Mouse (Mus musculus): ENCODE measurements around the gene Traf2.

Traf2 gene

DNA sequence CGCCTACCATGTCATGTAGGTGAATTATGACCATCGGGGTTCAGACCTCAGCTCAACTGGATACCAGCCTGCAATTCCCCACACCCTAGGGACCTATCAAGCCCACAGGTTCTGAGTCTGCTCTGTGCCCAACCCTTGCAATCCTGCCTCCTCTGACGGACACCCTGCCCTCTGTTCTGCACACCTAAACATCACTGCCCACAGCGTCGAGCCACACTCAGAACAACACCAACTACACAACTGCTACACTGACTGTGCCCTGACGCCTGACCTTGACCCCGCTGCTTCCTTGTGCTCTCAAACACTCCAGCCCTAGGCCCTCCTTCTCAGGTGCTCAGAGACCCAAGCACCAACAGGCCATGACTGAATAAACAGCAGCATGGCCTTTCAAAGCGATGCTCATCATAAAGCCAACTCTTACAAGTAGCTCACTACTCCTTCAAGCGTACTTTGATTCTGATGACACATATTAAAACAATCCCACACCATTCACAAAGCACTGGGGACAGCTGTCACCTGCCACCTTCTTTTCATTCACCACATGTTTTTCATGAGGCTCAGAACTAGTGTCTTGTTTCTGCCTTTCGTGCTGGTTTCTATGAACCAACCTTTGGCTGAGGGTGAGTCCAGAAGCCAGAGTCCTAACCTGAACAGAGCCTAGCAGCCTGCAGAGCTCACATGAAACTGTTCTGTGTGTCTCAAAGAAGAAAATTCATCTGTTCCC, 4.9 kb downstream of the Traf2 start:
- no peak for DNase-seq

DNA sequence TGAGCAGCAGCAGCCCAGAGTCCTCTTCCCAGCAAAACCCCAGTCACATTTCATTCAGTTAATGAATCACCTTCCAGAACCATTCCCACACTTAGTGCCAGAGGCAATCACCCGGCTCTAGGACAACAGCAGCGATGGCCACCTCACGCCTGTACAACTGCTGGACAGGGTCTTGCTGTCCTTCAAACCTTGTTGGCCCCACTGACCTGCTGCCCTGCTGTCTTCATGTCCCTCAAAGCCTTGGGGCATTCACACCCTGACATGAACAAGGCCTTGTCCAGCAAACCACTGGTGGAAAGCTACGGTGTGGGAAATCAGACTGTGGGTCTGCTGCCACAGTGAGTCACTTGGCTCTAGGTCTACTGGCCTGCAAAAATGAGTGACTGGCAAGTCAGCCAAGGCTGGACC, 6.2 kb downstream of the Traf2 start:
- peak; percentile 95 for DNase-seq

DNA sequence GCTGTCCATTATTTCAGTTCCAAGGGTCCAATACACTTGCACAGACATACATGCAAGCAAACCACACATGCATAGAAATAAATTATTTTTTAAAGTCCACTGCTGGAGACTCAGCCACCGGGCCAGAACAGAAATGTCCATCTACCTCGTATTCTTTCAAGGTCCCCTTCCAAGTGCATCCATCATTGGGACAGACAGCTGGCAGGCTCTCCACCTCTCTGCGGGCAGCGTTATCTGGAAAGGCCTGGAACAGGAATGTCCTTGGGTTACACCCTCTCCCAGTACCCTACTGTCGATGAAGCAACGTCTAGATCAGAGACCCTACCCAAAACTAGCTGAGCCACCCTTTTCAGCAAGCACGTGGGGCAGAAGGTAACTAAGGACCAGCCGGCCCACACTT, 10.2 kb downstream of the Traf2 start:
- DNase-seq = no peak

DNA sequence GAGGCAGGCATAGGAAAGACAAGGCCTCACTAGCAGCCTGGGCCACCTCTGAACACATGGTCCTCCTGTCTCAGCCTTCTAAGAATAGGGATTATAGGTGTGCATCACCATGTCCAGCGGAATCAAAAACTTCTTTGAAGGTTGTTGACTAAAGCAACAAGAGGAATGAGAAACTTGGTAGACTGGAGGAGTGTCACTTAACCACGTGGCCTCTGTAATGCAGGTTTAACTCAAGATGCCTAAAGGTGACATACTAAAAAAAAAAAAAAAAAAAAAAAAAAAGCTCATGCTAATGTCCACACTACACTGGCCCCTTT, 11.9 kb downstream of the Traf2 start:
- no peak for DNase-seq

DNA sequence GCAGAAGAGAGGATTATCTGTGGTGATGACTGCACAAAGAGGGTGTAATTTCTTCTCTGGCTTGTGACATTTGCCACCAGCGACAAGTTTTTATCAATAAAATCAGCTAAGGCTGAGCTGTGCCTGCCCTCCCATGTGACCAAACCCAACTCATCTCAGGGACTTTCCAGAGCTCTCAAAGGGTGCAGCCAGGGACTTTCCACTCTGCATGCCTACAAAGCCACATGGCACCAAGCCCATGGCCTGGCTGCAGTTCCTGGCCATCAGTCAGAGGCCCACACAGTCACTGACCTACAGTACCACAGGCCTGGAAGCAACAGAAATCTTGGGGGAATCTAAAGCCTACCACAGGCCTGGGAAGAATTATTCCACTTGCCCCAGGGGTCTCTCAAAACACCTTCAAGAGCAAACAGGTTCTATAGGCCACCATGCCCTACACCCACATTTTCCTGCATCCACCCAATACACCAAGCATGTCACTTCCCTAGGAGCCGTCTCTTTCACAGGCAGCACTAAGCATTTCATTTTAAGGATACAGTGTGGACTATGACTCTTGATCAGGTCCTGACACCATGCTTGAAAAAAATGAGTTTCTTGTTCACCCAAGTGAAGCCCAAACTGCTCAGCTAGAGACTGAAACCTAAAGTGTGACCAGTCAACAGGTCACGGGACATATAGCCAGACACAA, 12.4 kb downstream of the Traf2 start:
- DNase-seq = peak; percentile 99

DNA sequence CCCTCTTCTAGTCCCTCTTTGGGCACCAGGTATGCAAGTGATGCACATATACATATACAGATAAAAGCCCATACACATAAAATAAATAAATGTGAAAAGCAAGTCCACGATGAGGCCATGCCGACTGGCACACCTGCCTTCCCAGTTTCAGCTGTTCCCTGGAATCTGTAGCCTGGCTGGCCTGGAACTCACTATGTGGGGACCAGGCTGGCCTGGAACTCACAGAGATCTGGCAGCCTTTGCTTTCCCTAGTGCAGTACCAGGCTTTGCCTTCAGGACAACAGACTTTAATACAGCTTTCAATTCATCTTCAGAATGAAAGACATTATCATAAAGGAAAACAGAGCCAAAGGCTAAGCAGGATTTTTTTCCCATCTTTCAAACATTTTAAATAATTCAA, 13.0 kb downstream of the Traf2 start:
- DNase-seq = no peak

DNA sequence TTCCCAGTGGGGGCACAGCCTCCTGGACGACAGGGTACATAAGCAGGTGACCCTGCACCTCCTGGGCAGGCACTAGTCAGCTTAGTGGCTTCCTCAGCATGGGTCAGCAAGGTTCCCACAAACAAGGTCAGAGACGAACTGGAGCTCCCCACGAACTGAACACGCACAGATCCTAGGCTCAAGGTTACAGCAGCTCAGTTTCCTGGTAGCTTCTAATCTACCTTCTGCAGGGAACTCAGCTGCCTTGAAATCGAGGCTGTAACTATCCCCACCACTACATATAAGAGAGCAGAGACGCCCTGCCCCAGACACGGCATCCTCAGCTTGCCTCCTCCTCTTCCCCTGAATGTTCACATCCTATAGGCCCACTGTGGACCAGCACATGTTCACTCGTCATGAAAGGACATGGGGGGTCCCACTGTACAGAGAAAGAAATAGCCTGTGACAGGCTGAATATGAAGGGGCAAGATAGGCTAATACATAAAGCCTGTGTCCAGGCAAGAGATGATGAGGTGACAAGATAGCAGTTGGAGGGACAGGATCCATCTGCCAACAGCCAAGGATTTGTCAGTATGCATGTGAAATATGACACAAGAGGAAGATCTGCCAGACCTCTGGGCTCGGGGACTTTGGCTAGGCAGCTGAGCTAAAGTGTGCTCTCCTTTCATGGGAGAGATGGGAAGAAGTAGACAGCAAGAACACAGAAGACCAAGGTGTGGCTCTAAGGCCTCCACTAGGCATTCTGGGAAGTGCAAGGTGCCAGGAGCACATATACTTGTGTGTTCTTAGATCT, 20.0 kb downstream of the Traf2 start:
- no peak for DNase-seq

DNA sequence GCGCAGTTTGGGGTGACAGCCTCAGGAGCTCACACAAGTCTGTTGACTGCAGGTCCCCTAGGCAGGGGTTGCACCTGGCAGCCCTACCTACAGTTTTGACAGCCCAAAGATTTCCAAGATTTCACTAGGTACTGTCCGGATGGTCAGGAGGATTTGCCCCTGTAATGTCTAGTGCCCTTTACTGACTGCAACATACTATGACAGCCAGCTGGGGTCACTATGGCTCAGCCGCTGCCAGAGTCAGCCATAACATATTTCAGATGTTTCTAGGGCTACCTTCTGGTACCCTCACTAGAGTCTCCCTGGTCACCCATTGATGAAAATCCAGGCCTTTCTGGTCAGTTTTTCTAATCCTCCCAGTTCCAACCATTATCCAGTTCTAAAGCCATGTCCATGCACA, 36.8 kb downstream of the Traf2 start:
- no peak for DNase-seq

DNA sequence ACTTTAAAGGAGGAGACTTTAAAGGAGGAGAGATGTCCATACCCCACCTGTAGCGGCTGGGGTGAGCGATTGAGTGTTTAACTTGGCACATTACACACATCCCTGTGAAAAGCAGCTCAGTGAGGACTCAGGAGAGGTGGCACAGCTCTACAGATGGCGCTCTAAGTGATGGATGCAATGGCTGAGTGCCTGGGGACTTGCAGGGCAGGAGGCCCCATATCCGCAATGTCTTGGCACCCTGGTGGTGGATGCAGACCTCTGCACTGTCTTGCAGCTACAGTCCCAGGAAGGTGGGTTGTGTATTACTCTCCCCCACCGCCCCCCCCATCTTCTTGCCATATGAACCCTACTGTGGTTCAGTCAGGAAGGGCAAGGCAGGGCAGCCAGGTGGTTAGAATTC, 39.8 kb downstream of the Traf2 start:
- DNase-seq = no peak

DNA sequence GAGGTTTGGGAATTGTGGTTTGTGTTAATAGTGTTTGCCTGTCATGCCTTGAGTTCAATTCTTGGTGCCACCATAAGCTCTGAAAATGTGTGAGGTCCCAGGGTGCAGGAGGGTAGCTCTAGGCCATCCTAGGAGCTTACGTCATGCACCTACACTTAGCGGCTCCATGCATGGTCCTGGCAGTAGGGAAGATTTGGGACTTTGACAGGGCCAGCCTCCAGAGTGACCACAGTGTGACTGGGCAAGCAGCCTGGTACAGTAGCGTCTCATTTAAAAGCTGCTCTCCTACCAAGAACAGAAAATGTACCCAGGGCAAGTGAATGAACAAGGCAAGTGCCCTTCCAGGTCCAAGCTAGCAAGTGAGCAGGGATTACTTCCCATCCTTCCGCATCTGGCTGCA, 40.9 kb downstream of the Traf2 start:
- DNase-seq = no peak

DNA sequence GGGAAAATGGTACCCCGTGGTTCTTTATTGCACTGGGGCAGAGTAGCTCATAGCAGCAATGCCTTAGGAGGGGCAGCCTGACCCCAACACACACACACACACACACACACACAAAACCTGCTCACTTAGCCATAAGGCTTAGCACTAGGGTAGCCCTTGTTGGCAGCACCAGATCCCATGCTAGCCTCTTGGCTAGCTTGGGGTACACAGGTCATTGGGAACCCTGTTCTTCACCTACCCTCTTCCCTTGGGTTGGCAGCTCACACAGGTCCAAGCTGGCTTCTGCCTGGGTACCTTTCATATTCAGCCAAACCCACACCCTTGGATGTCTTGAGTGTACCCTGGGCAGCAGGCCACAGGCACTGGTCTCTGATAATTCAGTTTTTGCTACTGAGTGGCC, 41.7 kb downstream of the Traf2 start:
- DNase-seq = no peak

DNA sequence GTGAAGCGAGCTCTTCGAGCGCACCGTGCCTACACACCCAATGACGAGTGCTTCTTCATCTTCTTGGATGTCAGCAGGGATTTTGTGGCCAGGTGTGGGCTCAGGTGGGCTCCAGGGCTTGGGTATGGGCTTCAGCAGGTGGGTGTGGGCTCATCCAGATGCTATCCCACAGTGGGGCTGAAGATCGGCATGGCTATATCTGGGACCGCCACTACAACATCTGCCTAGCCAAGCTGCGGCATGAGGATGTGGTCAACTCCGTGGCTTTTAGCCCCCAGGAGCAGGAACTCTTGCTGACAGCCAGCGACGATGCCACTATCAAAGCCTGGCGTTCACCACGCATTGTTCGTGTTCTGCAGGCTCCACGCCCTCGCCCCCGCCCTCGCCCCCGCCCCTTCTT, 42.2 kb downstream of the Traf2 start:
- no peak for DNase-seq

DNA sequence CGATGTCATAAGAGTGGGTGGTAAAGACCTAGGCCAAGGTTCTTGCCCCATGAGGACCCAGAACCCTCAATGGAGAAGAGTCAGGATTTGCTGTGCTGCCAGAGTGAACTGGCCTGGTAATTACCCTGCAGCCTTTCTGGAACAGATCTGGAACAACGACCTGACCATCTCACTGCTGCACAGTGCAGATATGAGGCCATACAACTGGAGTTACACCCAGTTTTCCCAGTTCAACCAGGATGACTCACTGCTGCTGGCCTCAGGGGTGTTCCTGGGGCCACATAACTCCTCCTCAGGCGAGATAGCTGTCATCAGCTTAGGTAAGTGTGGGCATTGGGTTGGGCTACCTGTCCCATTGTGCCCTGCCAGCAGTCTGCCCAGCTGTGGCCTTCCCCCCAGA, 44.0 kb downstream of the Traf2 start:
- DNase-seq = no peak

DNA sequence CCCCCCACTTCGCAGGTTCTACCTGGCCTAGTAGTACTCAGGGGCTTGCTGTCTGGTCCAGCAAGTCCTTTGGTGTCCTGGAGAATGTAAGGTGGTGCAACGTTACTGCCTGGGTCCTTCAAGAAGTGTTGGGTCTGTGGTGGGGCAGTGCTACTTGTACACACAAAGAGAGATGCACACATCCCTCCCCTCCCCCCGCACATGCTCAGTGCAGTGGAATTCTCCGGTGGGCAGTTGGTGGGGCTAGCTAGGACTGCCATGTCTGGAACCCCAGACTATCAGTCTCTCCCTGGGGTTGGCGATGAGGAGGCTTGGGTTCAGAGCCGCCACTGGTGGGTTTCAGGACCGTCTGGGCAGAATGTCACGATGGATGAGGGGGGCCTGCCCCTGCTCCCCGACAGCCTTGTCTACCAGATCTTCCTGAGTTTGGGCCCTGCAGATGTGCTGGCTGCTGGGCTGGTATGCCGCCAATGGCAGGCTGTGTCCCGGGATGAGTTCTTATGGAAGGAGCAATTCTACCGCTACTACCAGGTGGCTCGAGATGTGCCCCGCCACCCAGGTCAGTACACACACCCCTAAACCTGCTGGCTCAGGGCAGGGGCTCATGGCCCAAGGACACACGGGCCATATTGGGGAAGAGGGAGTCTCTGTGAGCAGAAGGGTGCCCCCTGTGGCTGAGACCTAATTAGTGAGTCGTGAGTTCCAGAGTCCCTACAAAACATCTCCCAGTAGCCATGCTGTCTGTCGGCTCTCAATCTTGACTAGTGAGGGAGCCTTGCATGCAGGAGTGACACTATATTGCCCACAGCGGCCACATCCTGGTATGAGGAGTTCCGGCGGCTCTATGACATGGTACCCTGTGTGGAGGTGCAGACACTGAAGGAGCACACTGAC, 44.9 kb downstream of the Traf2 start, which contains the start of gene C8g:
C8g (minus strand) TSS at position 127 of the 894 bp plus-strand sequence.
- DNase-seq = no peak

DNA sequence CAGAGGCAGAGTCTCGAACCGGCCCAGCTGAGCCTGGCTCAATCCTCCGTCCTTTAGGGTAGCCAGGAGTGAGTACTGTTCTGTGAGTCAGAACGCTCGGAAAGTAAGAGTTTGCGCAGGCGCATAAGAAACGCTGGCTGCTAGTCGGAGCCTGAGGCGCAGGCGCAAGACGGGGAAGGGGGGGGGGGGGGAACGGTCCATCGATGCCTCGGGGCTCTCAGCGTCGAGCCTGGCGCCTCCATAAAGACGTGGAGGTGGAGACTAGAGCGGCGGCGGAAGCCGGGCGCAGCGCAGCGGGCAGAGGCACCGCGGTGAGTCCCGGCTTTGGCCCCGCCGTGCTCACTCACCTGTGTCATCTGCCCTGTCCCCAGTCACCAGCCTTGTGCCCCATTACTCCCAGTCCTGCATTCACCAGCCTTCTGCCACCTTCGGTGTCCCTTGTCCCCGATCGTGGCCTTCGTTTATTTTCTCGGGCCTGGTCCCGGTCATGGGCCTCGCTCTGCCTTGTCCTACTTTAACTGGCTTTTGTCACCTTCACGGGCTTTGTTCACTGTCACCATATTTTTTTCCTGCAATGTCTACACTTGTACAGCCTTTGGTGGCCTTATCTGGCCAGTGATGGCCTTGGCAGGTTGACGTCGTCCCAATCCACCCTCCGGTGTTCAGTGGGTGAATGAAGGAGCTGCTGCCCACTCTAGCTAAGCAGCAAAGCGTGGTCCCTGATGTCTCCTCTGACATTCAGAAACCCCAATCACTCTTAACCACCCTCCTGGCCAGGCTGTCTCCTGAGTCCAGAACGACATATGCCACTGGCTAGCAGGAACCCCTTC, 45.9 kb downstream of the Traf2 start, which contains the start of gene Fbxw5:
Fbxw5 (plus strand) TSS at position 175 of the 830 bp plus-strand sequence.
- peak; percentile 99 for DNase-seq

DNA sequence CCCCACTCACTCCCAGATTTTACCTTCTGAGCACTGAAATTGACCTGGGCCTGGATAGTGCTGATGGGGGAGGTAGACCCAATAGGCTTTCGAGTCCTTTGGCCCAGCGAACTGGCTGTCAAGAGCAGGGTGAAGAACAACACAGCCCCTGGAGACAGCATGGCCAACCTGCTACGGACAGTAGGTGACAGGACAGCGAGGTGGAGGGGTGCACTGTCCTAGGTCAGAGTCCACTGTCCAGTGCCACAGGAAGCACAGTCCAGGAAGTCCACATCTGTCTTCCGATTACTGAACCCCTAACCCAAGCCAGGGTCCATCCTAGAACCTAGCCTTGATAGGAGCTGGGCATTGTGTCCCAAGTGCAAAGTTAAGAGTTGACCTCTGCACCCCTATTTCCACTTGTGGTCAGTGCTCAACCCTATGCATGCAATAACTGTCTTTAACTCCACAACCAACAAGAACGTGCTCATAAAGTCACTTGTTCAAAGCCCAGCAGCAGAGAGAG, 46.6 kb downstream of the Traf2 start:
- DNase-seq = peak; percentile 94

DNA sequence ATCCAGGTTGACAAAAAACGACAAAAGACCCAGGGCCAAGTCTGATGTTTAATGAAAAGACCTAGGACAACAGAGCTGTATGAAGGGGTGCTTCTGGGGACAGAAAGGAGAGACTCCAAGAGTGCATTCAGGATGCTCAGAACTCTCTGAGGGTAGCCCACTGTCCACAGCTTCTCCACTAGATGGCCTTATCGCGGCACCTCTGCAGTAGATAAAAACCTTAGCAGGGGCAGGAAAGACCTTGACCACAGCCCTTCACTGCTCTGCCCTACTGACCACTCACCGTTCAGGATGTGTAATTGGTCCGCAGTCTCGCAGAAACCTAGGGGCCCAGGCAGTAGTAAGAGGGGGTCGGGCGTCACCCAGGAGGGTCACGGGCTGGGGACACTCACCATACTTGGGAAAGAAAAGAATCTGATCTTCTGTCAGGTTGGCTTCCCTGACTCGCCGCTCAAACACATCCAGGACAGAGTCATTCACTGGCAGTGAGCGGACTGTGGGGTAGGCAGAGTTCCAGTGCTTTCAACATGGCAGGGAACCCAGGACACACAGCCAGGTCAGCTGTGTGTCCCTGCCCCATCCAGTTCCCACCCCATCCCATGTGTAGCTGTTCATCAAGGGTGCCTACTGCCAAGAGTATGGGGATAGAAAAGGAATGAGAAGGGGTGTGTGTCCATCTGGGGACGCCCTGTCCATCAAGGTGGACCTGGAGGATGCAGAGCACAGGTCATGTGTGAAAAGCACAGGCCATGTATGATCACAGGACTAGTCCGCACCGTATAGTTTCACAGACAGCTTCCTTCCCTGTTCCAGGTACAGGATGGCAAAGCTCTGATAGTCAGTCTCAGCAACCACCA, 47.9 kb downstream of the Traf2 start:
- peak; percentile 94 for DNase-seq

DNA sequence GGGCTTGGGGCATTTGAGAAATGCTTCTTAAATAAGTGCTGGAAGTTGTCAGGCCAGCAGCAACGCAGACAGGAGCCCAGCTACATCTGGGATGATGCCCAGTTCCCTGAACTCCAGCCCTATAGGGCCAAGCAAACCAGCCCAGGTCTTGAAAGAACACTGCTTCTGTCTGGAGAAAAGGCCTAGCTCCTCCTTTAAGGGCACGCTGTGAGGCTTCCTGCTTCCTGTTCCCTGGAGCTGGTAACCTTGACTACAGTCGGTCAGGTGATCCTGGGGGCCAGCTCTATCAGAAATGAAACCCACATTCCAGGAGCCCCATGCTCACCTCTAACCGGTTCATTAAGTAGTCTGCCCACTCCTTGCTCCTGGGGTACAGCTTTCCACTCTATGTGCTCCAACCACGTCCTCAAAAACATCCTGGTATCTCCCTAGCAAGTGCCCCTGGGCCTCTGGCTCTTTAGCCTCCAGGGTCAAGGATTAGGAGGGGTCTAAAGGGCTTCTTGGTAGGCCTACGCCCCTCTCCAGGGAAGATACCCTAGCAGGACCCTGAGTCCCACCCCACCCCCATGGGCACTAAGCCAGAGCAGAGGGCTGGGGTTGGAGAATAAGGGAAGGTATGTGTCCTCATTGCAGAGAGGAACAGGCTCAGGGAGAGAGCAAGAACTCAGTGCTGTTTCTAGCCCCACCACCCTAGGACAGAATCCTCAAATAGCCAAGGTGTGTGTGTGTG, 48.7 kb downstream of the Traf2 start:
- no peak for DNase-seq

DNA sequence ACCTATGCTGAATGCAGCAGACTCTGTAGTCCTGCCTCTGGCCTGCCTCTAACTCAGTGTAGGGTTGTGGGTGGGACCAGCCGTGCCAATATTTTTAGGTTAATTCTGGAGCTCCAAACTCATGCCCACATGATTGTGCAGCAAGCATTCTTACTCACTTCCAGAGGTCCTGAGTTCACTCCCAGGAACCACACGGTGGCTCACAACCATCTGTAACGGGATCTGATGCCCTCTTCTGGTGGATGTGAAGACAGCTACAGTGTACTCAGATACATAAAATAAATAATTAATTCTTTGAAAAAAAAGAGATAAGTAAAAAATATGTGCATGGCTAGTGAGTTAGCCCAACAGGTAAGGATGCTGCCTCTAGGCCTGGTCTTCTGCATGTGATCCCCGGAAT, 50.3 kb downstream of the Traf2 start:
- DNase-seq = no peak

DNA sequence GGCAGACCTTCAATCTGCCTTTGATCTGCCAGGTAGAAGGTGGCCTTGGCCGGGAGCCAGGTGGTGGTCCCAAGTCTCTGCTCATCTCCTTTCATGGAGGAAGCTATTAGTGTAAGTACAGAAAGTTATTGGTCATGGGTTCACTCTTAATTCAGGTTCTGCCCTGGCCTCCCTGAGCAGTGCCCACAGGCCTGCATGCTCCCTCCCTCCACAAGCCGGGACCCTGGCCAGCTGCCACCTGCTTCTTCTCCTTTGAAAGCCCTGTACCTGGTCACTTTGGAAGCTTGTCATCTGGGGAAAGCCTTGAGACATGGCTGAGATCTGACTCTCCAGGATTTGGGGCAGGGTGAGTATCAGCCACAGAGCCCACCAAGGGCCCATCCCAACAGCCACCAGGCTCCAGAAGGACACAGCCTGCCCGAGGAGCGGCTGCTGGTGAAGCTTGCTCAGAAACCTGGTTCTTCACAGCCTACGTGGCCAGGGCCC, 53.2 kb downstream of the Traf2 start, which contains the start of gene Lcn12:
Lcn12 (minus strand) TSS at position 436 of the 486 bp plus-strand sequence.
- DNase-seq = no peak
